Mouse (Mus musculus): Measurements from ENCODE around the gene Znrf2.

Znrf2 gene

GRCm38 (mm10) chr6:54816388-54817065 lies at the start of gene Znrf2:
Gene Znrf2 (plus strand): TSS chr6:54816916.
- DNase-seq (ENCODE audit: extremely low read depth, low read depth), result peak; percentile 90

GRCm38 (mm10) chr6:54767746-54768145 lies 49.0 kb upstream of the Znrf2 start:
- DNase-seq (ENCODE audit: extremely low read depth, low read depth), result no peak

GRCm38 (mm10) chr6:54770766-54771165 lies 46.0 kb upstream of the Znrf2 start:
- no peak for DNase-seq (ENCODE audit: extremely low read depth, low read depth)

GRCm38 (mm10) chr6:54771171-54771570 lies 45.5 kb upstream of the Znrf2 start:
- no peak for DNase-seq (ENCODE audit: extremely low read depth, low read depth)

- no peak for DNase-seq (ENCODE audit: extremely low read depth, low read depth)
Measured at GRCm38 (mm10) chr6:54772078-54772477, 44.6 kb upstream of the Znrf2 start.

GRCm38 (mm10) chr6:54775739-54776138 lies 41.0 kb upstream of the Znrf2 start:
- peak; percentile 41 for DNase-seq (ENCODE audit: extremely low read depth, low read depth)

- no peak for DNase-seq (ENCODE audit: extremely low read depth, low read depth)
Measured at GRCm38 (mm10) chr6:54777661-54778060, 39.1 kb upstream of the Znrf2 start.

GRCm38 (mm10) chr6:54779968-54780367 lies 36.7 kb upstream of the Znrf2 start:
- DNase-seq (ENCODE audit: extremely low read depth, low read depth), result no peak

- peak; percentile 26 for DNase-seq (ENCODE audit: extremely low read depth, low read depth)
Measured at GRCm38 (mm10) chr6:54780569-54781304, 36.0 kb upstream of the Znrf2 start.

GRCm38 (mm10) chr6:54781881-54782280 lies 34.8 kb upstream of the Znrf2 start:
- DNase-seq (ENCODE audit: extremely low read depth, low read depth), result no peak

- no peak for DNase-seq (ENCODE audit: extremely low read depth, low read depth)
Measured at GRCm38 (mm10) chr6:54785098-54785730, 31.5 kb upstream of the Znrf2 start.

- DNase-seq (ENCODE audit: extremely low read depth, low read depth), result no peak
Measured at GRCm38 (mm10) chr6:54786766-54787165, 29.9 kb upstream of the Znrf2 start.

GRCm38 (mm10) chr6:54788493-54788892 lies 28.2 kb upstream of the Znrf2 start:
- DNase-seq (ENCODE audit: extremely low read depth, low read depth), result no peak

GRCm38 (mm10) chr6:54789139-54789538 lies 27.6 kb upstream of the Znrf2 start:
- DNase-seq (ENCODE audit: extremely low read depth, low read depth), result no peak

GRCm38 (mm10) chr6:54790071-54790470 lies 26.6 kb upstream of the Znrf2 start:
- DNase-seq (ENCODE audit: extremely low read depth, low read depth), result no peak

GRCm38 (mm10) chr6:54793853-54794252 lies 22.9 kb upstream of the Znrf2 start:
- no peak for DNase-seq (ENCODE audit: extremely low read depth, low read depth)

- peak; percentile 38 for DNase-seq (ENCODE audit: extremely low read depth, low read depth)
Measured at GRCm38 (mm10) chr6:54794372-54794771, 22.3 kb upstream of the Znrf2 start.

GRCm38 (mm10) chr6:54794991-54795390 lies 21.7 kb upstream of the Znrf2 start:
- no peak for DNase-seq (ENCODE audit: extremely low read depth, low read depth)

- no peak for DNase-seq (ENCODE audit: extremely low read depth, low read depth)
Measured at GRCm38 (mm10) chr6:54795971-54796370, 20.7 kb upstream of the Znrf2 start.

- no peak for DNase-seq (ENCODE audit: extremely low read depth, low read depth)
Measured at GRCm38 (mm10) chr6:54802348-54802747, 14.4 kb upstream of the Znrf2 start.

GRCm38 (mm10) chr6:54804066-54804864 lies 12.5 kb upstream of the Znrf2 start:
- no peak for DNase-seq (ENCODE audit: extremely low read depth, low read depth)

- no peak for DNase-seq (ENCODE audit: extremely low read depth, low read depth)
Measured at GRCm38 (mm10) chr6:54805779-54806178, 10.9 kb upstream of the Znrf2 start.

All from MEL-GATA-1-ER (cell line).